Mouse (Mus musculus) lung, postnatal 0 days (tissue): Measurements from ENCODE around the gene Hipk3.

ENCODE experiments used
- CTCF ChIP-seq: IDR thresholded peaks from 2 replicates; pipeline ENCODE4 v1.5.1; 2016; ENCODE audit warnings: antibody characterized with exemption, mild to moderate bottlenecking
- EP300 ChIP-seq: IDR thresholded peaks from 2 replicates; pipeline ENCODE4 v1.6.1; 2016; ENCODE audit warnings: antibody characterized with exemption, mild to moderate bottlenecking, control low read depth

GRCm38 (mm10) chr2:104385941-104386340 lies 108.3 kb downstream of the Hipk3 start:
- no peak for TF ChIP-seq EP300
- no peak for TF ChIP-seq CTCF
